Mouse (Mus musculus) midbrain, postnatal 0 days (tissue): ENCODE data around the gene Btbd17. TPM values are rescaled to one million over a fixed set of nuclear protein-coding genes. Genes with fewer than 3 reads are reported as not detected.

Experiments
- ATAC-seq: fragments of 200-750 bp; cut with Nextera tagmentation; 2 replicates; pipeline ENCODE4 v1.8.0; 2017; ENCODE audit warnings: moderate number of reproducible peaks, mild to moderate bottlenecking, moderate TSS enrichment, moderate library complexity; ENCODE audit not compliant: low FRiP score
- DNase-seq: peaks from one replicate; pipeline ENCODE4 v3.0.0-alpha.2; 2015; ENCODE audit warnings: low spot score
- H3K27ac ChIP-seq: fragments of 300-500 bp; sonication (generic); 2 replicates; pipeline ENCODE4 v1.5.1; 2014; ENCODE audit warnings: low read depth, mild to moderate bottlenecking, low read length, mixed read lengths
- H3K27me3 ChIP-seq: fragments of 300-500 bp; sonication (generic); 2 replicates; pipeline ENCODE4 v1.6.1; 2014; ENCODE audit warnings: low read length, control low read depth, mixed read lengths; ENCODE audit not compliant: insufficient read depth
- H3K36me3 ChIP-seq: fragments of 300-500 bp; sonication (generic); 2 replicates; pipeline ENCODE4 v1.6.1; 2014; ENCODE audit warnings: low read length, control low read depth, mixed read lengths; ENCODE audit not compliant: insufficient read depth
- H3K4me1 ChIP-seq: fragments of 300-500 bp; sonication (generic); 2 replicates; pipeline ENCODE4 v1.6.1; 2014; ENCODE audit warnings: mild to moderate bottlenecking, control low read depth, antibody characterized with exemption, low read length, mixed read lengths; ENCODE audit not compliant: insufficient read depth
- H3K4me2 ChIP-seq: fragments of 300-500 bp; sonication (generic); 2 replicates; pipeline ENCODE4 v1.6.1; 2014; ENCODE audit warnings: low read depth, mild to moderate bottlenecking, low read length, mixed read lengths; ENCODE audit not compliant: poor library complexity, severe bottlenecking
- H3K4me3 ChIP-seq: fragments of 300-500 bp; sonication (generic); 2 replicates; pipeline ENCODE4 v1.5.1; 2014; ENCODE audit warnings: low read depth, mild to moderate bottlenecking, low read length, moderate library complexity
- H3K9ac ChIP-seq: fragments of 300-500 bp; sonication (generic); replicated peaks from 2 replicates; pipeline ENCODE4 v1.6.1; 2014; ENCODE audit warnings: mild to moderate bottlenecking, low read length, moderate library complexity, mixed read lengths; ENCODE audit not compliant: poor library complexity, severe bottlenecking
- H3K9me3 ChIP-seq: fragments of 300-500 bp; sonication (generic); 2 replicates; pipeline ENCODE4 v1.6.1; 2016; ENCODE audit warnings: low read length, control low read depth
- CTCF ChIP-seq: IDR thresholded peaks from 2 replicates; pipeline ENCODE4 v1.5.1; 2016; ENCODE audit warnings: antibody characterized with exemption, mild to moderate bottlenecking
- WGBS: fragments of 180-500 bp; shearing (Covaris S2); extraction: QIAGEN DNeasy Blood & Tissue Kit; methylation state at CpG from one replicate; pipeline ENCODE4 v1.1.7; 2014; 5-methylcytosine and 5-hydroxymethylcytosine counted together
- polyA plus RNA-seq: library from polyadenylated mRNA; unstranded; fragments of >200 nt; fragmentation: Nextera tagmentation; extraction: Ambion mirVana; gene quantifications from 2 replicates; pipeline ENCODE4 v1.2.1, GENCODE M21; 2015
- total RNA-seq: library from RNA; depleted of rRNA; stranded (reverse); fragments of >200 nt; gene quantifications from 2 replicates; pipeline ENCODE4 v1.2.3, GENCODE M21; 2014

The Btbd17 gene
- total and polyA plus RNA-seq, 2 experiments from 2014 or later, result 28.0 to 68.2 TPM

- no peak overlapping the region for H3K4me3 ChIP-seq
- no peak for ATAC-seq
- H3K36me3 ChIP-seq, result no peaks in the 10 kb centered on the region
- WGBS, result 48% methylated on average over 5 of the region's 5 CpGs
- H3K27ac ChIP-seq, result peak overlapping the region; percentile 81; the same call in 1 of the 2 replicates
- H3K9ac ChIP-seq, result 0 out of 2 replicates have a peak overlapping the region, but pooled peaks have one; percentile 8
- H3K4me2 ChIP-seq, result peak overlapping the region; percentile 76
- H3K9me3 ChIP-seq, result no peaks in the 10 kb centered on the region
- no peak for TF ChIP-seq CTCF
- DNase-seq, result no peak
- no peaks in the 10 kb centered on the region for H3K27me3 ChIP-seq
- peaks cover 33% of the 10 kb centered on the region for H3K4me1 ChIP-seq
These were observed 2.7 kb downstream of the Btbd17 start for GRCm38 (mm10) chr11:114792931-114793494.

- H3K4me1 ChIP-seq, result peaks cover 33% of the 10 kb centered on the region
- peak; percentile 80 for DNase-seq
- H3K36me3 ChIP-seq, result no peaks in the 10 kb centered on the region
- peak overlapping the region; percentile 79 for H3K9ac ChIP-seq
- H3K4me3 ChIP-seq, result peak overlapping the region; percentile 42
- WGBS, result 1% methylated on average over 53 of the region's 59 CpGs
- H3K9me3 ChIP-seq, result no peaks in the 10 kb centered on the region
- TF ChIP-seq CTCF, result peak; percentile 8; the same call in 1 of the 2 replicates
- peak overlapping the region; percentile 76 for H3K4me2 ChIP-seq
- no peaks in the 10 kb centered on the region for H3K27me3 ChIP-seq
- peak overlapping the region; percentile 81 for H3K27ac ChIP-seq
- 0 out of 2 replicates have a peak, but pooled peaks have one; percentile 9 for ATAC-seq
These were observed 3.8 kb downstream of the Btbd17 start for GRCm38 (mm10) chr11:114791891-114792411.

- no peaks in the 10 kb centered on the region for H3K36me3 ChIP-seq
- H3K4me1 ChIP-seq, result peaks cover 33% of the 10 kb centered on the region
- no peak for ATAC-seq
- TF ChIP-seq CTCF, result no peak
- peak overlapping the region; percentile 42 for H3K4me3 ChIP-seq
- peak overlapping the region; percentile 79 for H3K9ac ChIP-seq
- peak overlapping the region; percentile 81 for H3K27ac ChIP-seq
- peak overlapping the region; percentile 76 for H3K4me2 ChIP-seq
- peak; percentile 48 for DNase-seq
- 8% methylated on average over 46 of the region's 50 CpGs for WGBS
- no peaks in the 10 kb centered on the region for H3K27me3 ChIP-seq
- no peaks in the 10 kb centered on the region for H3K9me3 ChIP-seq
These were observed 4.3 kb downstream of the Btbd17 start for GRCm38 (mm10) chr11:114791351-114791889.

- 52% methylated on average over 4 of the region's 4 CpGs for WGBS
- H3K9ac ChIP-seq, result peak overlapping the region; percentile 79; the same call in 1 of the 2 replicates
- no peak for ATAC-seq
- H3K4me2 ChIP-seq, result peak overlapping the region; percentile 76
- peak; percentile 51; the same call in 1 of the 2 replicates for TF ChIP-seq CTCF
- no peaks in the 10 kb centered on the region for H3K9me3 ChIP-seq
- H3K27ac ChIP-seq, result peak overlapping the region; percentile 81; the same call in 1 of the 2 replicates
- peaks cover 29% of the 10 kb centered on the region for H3K4me1 ChIP-seq
- no peaks in the 10 kb centered on the region for H3K36me3 ChIP-seq
- no peak for DNase-seq
- no peaks in the 10 kb centered on the region; the same call in 1 of the 2 replicates for H3K27me3 ChIP-seq
- peak overlapping the region; percentile 42 for H3K4me3 ChIP-seq
These were observed 4.9 kb downstream of the Btbd17 start for GRCm38 (mm10) chr11:114790841-114791240.

- WGBS, result 76% methylated on average over 12 of the region's 12 CpGs
- DNase-seq (no peak), ATAC-seq (no peak)
- Histone ChIP-seq H3K27me3 (no peaks in the 10 kb centered on the region; the same call in 1 of the 2 replicates), H3K36me3 (no peaks in the 10 kb centered on the region), H3K9me3 (no peaks in the 10 kb centered on the region), H3K27ac (no peak overlapping the region), H3K9ac (no peak overlapping the region), H3K4me2 (no peak overlapping the region), H3K4me1 (peaks cover 24% of the 10 kb centered on the region; the same call in 1 of the 2 replicates), H3K4me3 (no peak overlapping the region)
- TF ChIP-seq CTCF, result no peak
These were observed 5.6 kb downstream of the Btbd17 start for GRCm38 (mm10) chr11:114790171-114790570.

- no peak for ATAC-seq
- no peaks in the 10 kb centered on the region; the same call in 1 of the 2 replicates for H3K27me3 ChIP-seq
- H3K4me2 ChIP-seq, result no peak overlapping the region
- no peak for TF ChIP-seq CTCF
- no peak overlapping the region for H3K27ac ChIP-seq
- no peaks in the 10 kb centered on the region for H3K9me3 ChIP-seq
- H3K4me3 ChIP-seq, result no peak overlapping the region
- H3K9ac ChIP-seq, result no peak overlapping the region
- no peaks in the 10 kb centered on the region for H3K36me3 ChIP-seq
- peaks cover 24% of the 10 kb centered on the region; the same call in 1 of the 2 replicates for H3K4me1 ChIP-seq
- WGBS, result 73% methylated on average over 9 of the region's 9 CpGs
- no peak for DNase-seq
These were observed 6.0 kb downstream of the Btbd17 start for GRCm38 (mm10) chr11:114789716-114790115.
